15 mouse cellular contexts compared by ENCODE assay signal in genomic region chr10:72403290-72403689, GRCm38 (mm10).
A peak's percentile ranks its signal among the peaks of the same experiment; 100 is the strongest.
DNase-seq lines count a peak whose midpoint lies in the region; TF ChIP-seq lines count a peak whose summit lies in the region.
"Had no signal": no experiment of that assay in that cellular context is flagged by ENCODE, and none has a peak within 500 bp of the region (broad histone marks: within the 10 kb centered on the region; RNA-seq: fewer than 3 reads in every experiment).

No protein-coding gene starts in this region.

- TF ChIP-seq CTCF in brain, embryonic 14.5 days (IDR thresholded peaks at IDR 0.05; ENCODE audit: borderline replicate concordance, extremely low read depth, insufficient read depth, insufficient read length) = no peak

- TF ChIP-seq POLR2A in brain, embryonic 14.5 days (IDR thresholded peaks at IDR 0.05; ENCODE audit: borderline replicate concordance, extremely low read depth, insufficient read depth, insufficient read length, poor library complexity, severe bottlenecking) = no peak

- DNase-seq in cerebellum, postnatal 14 days = peak; percentile 2 to 8
- DNase-seq in cerebellum, adult 8-10 months = no peak
- DNase-seq in A20 (ENCODE audit: low read depth, low spot score) = peak; percentile 88
- DNase-seq in brain, embryonic 14.5 days (ENCODE audit: low read depth) = peak; percentile 20
- DNase-seq in left cerebral cortex, adult 18-20 months (ENCODE audit: low spot score in 2 of 2) = no peak
- DNase-seq in urinary bladder, postnatal 10 days (ENCODE audit: low spot score) = no peak
- DNase-seq: adrenal gland, adult 8-10 months; adrenal gland, postnatal 14 days; adrenal gland, postnatal 36 days; cerebellum, adult 11 months; cerebellum, adult 18-20 months; cerebellum, adult 9-10 months; cerebellum, postnatal 10 days; cerebellum, postnatal 36 days; embryo, embryonic 11 days had no signal

Comparison
In these comparisons a context has a peak if more than half of its experiments do, and no peak if none do; other contexts are left out.
1. DNase-seq: peak in cerebellum, postnatal 14 days (2 of 2), A20 (single experiment) and brain, embryonic 14.5 days (single experiment); none in cerebellum, adult 8-10 months (single experiment), left cerebral cortex, adult 18-20 months (0 of 2) and urinary bladder, postnatal 10 days (single experiment).